Mouse (Mus musculus) frontal cortex, postnatal 14 days (tissue): ENCODE results near the gene Ppp1r9a.

ENCODE experiments used
- DNase-seq, 2 experiments: peaks; one replicate each; pipeline ENCODE4 v3.0.0; 2022; ENCODE audit warnings: low spot score in 2 of 2

The Ppp1r9a gene

DNA sequence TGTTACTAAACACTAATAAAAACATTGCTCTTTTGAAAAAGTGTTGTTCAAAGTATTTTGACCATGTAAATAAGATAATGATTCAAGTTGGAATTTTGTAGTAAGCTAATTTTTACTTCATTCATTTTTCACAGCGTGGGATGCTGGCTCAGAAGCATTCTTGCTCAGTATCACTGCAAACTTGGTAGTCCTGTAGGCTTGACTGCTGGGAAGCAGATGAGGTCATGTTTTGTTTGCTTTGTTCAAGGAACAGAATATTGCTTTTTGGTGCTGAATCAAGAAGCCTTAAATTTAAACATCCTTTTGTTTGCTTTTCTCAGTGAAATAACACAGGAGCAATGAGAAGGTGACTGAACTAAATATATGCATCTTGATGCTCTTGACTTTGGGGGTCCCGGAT, 136.6 kb downstream of the Ppp1r9a start:
- no peak for DNase-seq

GRCm38 (mm10) chr6:5045854-5046253, 143.1 kb downstream of the Ppp1r9a start:
- DNase-seq: no peak

DNA sequence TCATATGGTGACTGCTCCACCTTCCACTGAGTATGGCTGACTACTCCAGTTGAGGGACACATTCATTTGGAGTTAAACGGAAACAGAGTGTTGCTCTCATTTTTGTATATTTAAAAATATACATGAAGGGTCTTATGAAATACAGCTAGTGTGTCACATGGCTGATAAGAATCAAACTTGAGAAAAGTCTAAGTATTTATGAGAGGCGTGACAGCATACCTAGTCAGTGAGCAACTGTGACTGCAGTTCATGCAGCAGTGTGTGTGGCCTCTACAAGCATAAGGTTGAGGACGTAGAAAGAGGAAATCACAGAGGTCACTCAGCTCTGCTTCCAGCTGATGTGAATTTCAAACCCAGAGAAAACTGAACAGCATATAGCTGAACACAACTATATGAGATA, 145.3 kb downstream of the Ppp1r9a start:
- no peak for DNase-seq

DNA sequence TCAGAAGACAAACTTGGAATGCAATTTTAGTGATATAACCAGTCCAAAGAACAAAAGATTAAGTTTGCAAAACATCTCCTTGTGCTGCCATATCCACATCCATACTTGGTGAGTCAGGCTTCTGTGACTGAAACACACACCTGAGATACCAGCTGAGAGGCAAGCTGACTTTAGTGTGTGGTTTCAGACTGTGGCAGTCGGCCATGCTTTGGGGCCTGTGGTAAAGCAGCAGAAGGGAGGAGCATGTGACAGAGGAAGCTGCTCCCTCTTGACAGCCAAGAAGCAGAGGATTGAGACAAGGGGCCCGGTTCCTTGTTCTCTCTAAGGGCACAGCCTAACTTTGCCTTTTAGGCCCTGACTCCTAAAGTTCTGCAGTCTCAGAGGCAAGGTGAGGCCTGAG, 149.6 kb downstream of the Ppp1r9a start:
- DNase-seq: no peak

GRCm38 (mm10) chr6:5054446-5055095, 151.9 kb downstream of the Ppp1r9a start:
- no peak for DNase-seq

- DNase-seq: no peak
Measured at GRCm38 (mm10) chr6:5074736-5075135, 172.0 kb downstream of the Ppp1r9a start.

GRCm38 (mm10) chr6:5075680-5076079, 173.0 kb downstream of the Ppp1r9a start:
- DNase-seq: no peak

GRCm38 (mm10) chr6:5078009-5078408, 175.3 kb downstream of the Ppp1r9a start:
- DNase-seq: no peak

- DNase-seq: no peak
Measured at GRCm38 (mm10) chr6:5079108-5079507, 176.4 kb downstream of the Ppp1r9a start.

DNA sequence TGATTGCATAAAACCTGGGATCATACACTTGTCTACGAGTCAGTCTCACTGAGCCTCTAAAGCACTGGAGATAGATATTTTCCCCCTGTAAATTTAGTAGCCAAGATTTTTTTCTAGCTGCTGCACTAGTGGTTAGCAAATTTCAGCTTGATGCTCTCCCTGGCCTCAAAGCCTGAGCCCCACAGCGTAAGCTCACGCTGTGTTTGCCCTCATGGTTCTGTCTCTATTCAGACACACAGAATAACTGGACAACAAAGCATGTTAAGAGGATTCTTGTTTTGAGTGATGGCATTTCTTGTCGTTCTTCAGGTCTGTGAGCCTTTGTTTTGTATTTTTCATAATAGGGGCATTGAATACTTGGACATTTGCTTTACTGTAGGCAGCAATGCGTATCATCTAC, 177.4 kb downstream of the Ppp1r9a start:
- DNase-seq: no peak

DNA sequence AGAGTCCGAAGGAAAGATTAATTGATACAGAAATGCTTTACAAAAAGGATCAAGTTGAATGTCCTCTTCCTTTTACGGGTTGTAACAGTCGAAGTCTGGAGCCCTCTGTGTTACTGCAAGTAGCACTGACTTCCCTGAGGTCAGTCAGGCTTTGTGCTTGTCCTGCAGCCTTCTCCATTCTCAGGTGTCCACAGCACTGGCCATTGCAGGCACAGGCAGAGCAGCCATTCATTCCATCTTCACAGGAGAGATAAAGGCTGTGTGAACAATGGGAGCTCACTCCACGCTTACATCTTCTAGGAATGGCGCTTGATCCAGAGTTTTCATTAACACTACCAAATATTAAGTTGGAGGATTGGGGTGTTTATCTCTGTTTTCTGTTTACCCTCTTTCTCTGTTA, 177.8 kb downstream of the Ppp1r9a start:
- no peak for DNase-seq

DNA sequence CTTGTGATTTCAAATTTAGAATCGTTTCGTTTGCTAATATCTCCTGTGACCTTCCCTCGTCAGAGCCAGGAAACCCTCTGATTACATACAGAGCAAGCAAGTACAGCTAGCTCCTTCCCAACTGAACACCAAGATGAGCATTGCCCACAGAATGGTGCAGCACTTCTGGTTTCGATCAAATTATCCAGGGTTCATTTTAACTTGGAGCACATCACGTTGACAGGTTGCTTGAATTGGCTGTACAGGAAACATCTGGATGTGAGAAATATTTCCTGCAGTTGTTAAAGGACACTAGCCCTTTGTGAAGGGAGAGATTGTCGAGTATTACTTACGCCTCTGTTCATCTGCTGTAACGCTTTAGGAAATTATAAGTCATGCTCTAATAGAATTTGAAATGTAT, 178.4 kb downstream of the Ppp1r9a start:
- DNase-seq: no peak

DNA sequence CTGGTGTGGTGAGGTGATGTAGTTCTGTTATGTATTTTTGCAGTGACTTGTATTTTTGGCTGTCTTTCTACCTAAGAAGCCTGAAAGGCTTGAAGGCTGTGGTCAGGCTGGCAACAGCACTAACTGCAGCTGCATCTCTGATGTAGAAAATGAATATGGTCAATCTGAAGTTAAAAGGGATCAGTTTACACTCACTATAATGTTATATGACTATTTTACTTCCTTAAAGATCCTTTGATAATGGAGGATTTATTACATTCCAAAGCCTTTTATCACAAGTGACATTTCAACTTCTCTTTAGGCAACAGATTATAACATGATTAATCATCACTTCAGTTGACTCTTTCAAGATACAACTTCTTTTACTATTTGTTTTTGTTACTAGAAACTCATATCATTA, 179.4 kb downstream of the Ppp1r9a start:
- DNase-seq: no peak

DNA sequence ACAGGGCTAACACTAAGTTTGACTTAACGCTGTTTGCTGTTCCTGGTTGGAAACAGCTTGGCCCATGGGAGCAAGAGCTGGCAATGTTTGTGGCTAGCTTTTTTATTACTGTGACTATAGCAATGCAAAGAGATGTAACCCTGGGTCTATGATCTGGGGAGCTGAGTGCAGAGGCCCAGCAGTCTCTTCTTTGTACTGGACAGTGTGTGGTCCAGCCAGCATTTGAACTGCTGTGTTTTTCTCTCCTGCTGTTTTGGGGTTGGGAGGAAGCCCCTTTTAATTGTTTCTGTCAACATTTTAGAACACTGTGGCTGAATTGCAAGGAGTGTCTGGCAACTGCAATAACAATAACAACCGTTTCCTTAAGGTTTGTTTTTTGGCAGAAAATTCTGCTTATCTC, 180.0 kb downstream of the Ppp1r9a start:
- no peak for DNase-seq

DNA sequence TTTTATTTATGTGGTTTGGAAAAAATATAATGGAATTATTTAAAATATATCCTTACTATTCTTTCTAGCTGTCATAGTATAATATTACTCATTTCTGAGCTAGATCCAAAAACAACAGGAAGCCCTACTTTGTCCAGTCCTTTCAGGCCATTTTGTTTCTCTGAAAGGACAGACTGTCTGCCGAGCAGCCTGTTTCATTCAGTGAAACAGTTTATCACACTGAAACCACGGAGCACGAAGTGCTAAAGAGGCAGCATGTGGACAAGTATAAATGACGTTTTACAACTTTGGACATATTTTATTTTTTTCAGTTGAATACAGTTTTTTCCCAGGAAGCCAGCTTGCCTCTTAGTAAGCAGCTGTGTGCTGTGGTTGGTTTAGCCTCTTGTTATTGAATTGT, 181.2 kb downstream of the Ppp1r9a start:
- no peak for DNase-seq

DNA sequence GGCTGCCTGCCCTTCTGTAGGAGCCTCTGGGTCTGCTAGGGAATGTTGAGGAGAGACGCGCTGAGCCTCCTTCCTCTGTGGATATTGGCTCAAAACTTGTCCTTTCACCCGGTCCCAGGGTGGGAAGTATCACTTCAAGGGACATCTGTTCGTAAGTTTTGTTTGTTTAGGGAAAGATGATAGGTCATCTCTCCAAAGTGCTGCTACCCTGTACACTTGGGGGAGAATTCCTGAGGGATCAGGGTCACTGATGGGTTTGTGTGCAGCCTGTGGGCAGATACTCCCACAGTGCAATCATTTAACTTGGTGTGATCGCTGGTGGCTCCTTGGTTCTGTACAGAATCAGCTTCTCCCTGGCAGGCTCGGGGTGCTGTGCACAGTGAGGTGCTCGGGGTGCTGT, 189.2 kb downstream of the Ppp1r9a start:
- DNase-seq: no peak

DNA sequence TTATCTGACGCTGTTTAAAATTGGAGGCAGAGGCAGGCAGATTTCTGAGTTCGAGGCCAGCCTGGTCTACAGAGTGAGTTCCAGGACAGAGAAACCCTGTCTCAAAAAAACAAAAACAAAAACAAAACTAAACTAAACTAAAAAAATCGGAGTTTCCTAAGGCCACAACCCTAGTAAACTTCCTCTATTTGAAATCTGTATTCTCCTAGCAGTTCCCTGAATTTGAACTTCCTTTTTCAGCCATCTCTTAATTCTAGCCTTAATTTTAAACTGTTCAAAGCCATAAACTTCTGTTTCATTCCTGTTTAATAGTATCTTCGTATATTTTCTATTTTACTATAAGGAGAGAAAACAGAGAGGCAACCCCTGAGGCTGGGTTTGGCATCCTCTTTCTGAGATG, 190.1 kb downstream of the Ppp1r9a start:
- DNase-seq: no peak

DNA sequence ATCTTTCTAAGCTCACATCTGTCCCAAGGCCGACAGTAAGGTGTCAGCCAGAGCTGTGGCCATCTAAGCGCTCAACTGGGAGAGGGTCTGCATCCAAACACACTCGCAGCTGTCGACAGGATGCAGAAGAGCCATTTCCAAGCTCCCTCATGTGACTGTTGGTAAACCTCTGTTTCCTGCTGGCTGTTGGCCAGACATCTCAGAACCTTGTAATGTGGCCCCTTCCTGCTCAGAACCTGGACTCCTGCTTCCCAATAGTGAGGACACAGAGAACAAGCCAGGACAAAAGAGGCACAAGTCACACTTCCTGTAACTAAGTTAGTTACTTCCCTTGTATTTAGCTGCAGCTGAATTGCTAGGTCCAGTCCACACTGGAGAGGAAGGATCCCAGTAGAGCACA, 190.8 kb downstream of the Ppp1r9a start:
- DNase-seq: peak in 1 of 2 experiments; percentile 41

DNA sequence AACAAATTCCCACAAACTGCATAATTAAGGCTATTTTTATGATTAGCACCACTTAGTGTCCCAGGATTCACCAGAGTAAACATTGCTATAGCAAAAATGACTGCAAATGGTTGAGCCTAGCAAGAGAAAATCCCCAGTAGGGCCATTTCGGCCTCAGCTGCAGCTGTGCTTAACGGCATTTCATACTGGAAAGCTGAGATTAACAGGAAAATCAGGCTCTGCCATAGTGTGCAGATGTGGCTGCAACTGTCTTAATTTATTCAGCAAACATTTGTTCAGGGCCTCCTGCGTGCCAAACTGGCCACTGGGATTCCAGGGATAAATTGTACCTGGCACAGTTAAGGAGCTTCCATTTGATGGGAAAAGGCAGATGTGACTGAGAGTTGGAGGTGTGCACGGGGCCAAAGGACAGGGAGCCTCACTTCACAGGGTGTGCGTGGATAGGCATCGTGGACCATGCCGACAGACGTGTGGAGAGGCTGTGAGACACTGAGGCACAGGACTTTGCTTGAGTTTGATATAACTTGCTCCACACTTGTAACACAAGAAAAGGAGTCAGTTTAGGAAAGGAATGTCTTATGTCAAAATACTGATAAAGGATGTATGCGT, 192.8 kb downstream of the Ppp1r9a start:
- DNase-seq: no peak

- no peak for DNase-seq
Measured at GRCm38 (mm10) chr6:5097309-5097708, 194.6 kb downstream of the Ppp1r9a start.

- DNase-seq: no peak
Measured at GRCm38 (mm10) chr6:5099282-5099681, 196.6 kb downstream of the Ppp1r9a start.

GRCm38 (mm10) chr6:5099842-5100241, 197.1 kb downstream of the Ppp1r9a start:
- no peak for DNase-seq

DNA sequence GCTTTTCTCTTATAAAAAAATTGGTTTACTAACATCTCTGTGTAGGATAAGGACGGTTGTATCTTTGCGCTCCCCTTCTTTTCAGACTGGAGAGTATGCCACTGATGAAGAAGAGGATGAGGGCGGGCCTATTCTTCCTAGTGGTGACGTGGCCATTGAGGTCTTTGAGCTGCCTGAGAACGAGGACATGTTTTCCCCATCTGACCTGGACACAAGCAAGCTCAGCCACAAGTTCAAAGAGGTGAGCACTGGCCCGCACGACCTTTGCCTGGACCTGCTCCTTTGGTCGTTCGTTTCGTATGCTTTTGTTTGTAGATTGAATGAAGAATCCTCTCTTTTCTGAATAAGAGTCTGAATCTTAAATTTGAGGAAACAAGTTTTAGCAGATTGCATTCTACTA, 197.6 kb downstream of the Ppp1r9a start:
- no peak for DNase-seq

DNA sequence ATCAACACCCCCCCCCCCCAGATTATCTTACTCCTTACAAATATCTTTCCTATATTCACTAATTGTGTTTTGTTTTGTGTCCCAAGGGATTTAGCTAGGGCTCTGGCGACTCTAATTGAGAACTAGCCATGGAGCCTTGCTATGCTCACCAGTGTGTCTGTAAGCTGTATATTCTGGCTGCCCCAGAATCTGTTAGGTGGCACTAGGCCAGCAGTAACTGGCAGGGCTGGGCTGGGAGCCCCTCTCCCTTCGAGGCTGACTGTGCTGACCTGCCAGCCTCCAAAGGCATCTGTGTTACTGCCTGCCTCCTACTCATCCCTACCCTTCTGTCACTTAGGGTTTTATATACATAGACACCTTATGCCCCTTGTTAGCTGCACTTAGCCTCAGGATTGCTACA, 200.0 kb downstream of the Ppp1r9a start:
- no peak for DNase-seq
